Mouse (Mus musculus) gastrocnemius, adult 8-10 months (tissue): ENCODE data around the gene Atp2c2. TPM values are rescaled to one million over a fixed set of nuclear protein-coding genes. Genes with fewer than 3 reads are reported as not detected.

Source experiments
- DNase-seq, 2 experiments: peaks; one replicate each; pipeline ENCODE4 v3.0.0; 2022; ENCODE audit warnings: low spot score in 2 of 2
- total RNA-seq, 4 experiments: library from RNA; stranded (reverse); gene quantifications; 2 replicates each; pipeline ENCODE4 v1.2.4; 2022

Gene Atp2c2
- total RNA-seq, 4 experiments from 2014 or later = not detected

DNA sequence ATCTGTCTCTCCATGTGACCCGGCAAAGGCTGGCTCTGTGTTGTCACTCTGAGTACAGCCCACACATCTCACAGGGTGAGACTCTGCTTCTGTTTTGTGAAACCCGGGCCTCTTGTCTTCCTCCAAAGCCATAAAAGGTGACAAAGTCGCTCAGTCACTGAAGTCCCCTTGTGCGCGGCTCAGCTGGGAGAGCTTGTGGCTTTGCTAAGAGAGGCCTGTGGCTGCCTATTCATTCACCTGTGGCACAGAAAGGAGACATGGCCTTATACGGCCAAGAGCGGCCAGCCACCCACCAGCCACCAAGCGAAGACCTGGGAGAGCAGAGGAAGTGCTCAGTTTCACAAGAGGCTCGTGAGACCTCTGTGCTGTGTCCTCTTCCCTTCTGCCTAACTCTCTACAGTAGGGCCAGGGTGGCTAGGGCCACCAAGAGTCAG, 84.3 kb downstream of the Atp2c2 start:
- DNase-seq = no peak

DNA sequence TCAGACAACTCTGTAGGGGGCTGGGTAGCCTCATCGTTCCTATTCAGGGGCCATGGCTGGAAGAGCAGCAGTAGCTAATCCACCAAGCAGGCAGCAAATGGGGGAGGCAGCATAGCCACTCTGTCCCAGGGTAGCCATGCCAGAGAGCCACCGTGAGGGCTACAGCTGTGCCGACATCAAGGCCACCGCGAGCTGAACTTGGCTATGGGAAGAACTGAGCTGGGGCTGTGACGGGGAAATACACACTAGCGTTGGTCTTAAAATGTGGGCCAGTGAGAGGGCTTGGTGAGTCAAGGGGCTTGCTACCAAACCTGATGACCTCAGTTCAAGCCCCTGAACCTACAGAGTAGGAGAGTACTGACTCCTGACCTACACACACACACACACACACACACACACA, 84.9 kb downstream of the Atp2c2 start:
- DNase-seq = no peak

- DNase-seq = no peak
Measured at GRCm38 (mm10) chr8:119785764-119786405, 86.1 kb downstream of the Atp2c2 start.

DNA sequence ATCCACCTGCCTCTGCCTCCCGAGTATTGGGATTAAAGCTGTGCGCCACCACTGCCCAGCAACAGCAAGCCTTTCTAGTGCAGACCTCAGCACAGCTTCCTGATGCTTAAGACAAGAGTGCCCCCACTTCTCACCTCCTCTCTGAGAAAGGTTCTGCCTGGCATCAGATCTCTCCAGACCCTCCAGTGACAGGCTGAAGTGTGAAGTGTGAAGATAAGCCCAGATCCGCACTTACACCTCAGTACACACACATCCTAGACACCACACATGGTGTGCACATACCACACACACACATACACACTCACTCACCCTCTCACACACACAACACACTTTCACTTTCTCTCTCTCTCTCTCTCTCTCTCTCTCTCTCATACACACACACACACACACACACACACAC, 87.1 kb downstream of the Atp2c2 start:
- no peak for DNase-seq

DNA sequence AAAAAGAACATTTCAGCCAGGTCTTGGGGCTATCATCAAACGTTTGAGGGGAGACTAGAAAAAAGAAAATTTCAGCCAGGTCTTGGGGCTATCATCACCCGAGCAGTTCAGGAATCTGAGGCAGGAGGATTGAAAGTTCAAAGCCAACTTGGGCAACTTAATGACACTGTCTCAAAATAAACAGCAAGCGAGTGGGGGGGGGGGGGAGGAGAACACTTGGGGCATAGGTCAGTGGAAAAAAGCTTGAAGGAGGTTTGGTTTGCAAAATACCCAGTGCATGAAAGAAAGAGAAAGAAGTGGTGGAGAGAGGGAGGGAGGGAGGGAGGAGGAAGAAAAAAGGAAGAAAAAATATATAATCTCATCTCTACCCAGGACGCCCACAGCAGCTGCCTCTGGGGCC, 87.5 kb downstream of the Atp2c2 start:
- no peak for DNase-seq

DNA sequence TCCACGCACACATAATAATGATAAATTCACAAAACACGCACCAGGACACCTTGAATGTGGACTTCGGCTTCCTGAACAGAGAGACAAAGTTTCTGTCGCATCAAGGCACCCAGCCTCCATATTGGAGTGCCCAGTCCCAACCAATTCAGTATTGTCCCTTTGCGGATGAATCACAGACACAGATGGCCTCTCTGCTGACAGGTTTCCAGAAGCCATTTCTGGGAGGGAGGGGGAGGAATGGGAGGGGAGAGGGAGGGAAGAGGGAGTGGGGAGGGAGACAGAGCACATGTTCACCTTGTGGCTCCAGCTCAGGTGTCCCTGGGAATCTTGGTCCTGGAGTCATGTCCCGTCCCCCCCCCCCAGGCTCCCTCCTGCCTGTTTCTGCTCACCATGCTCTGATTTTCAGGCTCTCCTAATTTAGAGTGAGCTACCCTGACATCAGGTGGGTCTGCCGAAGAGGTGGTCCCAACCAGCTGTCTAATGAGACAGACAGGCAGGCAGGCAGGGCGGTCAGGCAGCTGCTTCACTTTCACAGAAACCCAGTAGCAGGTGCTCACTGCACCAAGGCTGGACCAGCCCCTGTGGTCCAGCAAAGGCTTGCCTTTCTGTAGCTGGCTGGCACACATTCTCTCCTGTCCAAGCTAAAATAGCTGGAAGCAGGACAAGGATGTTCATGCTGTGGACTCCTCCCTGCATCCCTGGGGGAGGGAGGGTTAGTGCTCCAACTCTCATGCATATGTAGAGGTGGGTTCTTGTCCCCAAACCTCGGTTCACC, 89.0 kb downstream of the Atp2c2 start:
- no peak for DNase-seq

- no peak for DNase-seq
Measured at GRCm38 (mm10) chr8:119789581-119789980, 89.8 kb downstream of the Atp2c2 start.

GRCm38 (mm10) chr8:119791804-119792704, 92.2 kb downstream of the Atp2c2 start:
- no peak for DNase-seq

DNA sequence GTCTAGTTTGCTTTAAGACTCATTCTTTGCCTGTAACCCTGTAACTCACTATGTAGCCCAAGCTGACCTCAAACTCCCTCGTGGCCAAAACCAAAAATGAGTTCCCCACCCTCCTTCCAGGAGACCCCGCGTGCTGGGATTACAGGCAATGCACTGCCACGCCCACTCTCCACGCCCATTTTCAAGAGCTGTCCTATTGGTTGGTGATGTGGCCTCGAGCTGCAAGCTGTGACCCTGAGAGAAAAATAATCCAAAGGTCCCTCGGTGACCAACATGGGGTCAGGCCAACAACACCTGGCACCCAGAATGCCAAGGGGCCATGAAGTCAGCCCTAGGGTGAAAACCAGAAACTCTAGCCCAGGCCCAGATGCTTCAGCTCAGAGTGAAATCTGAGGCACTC, 94.9 kb downstream of the Atp2c2 start:
- no peak for DNase-seq

- no peak for DNase-seq
Measured at GRCm38 (mm10) chr8:119795651-119796050, 95.8 kb downstream of the Atp2c2 start.

GRCm38 (mm10) chr8:119798170-119798964, 98.6 kb downstream of the Atp2c2 start:
- peak in 1 of 2 experiments; percentile 31 for DNase-seq

DNA sequence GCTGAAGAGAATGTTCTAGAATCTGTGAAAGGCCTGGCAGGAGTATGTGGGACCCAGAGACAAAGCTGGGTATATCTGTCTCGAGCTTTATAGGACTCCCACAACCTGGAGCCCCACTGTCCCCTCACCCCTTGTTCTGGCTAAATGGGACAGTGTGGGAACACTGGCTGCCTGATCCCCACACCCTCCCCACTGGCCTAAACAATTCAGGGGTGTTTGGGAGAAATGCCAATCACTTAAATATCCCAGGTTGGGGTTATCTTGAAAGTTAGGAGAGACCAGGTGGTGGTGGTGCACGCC, 99.1 kb downstream of the Atp2c2 start:
- no peak for DNase-seq

- no peak for DNase-seq
Measured at GRCm38 (mm10) chr8:119801168-119801567, 101.4 kb downstream of the Atp2c2 start.

DNA sequence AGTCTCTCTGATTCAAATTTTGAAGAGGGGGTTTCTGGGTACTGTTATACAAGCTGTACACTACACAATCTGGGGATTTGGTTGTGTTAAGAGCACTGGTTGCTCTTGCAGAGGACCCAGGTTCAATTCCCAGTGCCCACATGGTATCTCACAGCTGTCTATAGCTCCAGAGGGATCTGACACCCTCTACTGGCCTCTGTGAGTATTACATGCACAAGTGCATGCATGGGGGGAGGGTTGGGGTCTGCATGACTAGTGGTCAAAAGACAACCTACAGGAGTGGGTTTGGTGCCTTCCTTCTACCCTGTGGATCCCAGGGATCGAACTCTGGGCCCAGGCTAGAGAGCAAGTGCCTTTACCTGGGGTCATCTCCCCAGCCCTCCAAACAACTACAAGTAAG, 102.8 kb downstream of the Atp2c2 start:
- no peak for DNase-seq

DNA sequence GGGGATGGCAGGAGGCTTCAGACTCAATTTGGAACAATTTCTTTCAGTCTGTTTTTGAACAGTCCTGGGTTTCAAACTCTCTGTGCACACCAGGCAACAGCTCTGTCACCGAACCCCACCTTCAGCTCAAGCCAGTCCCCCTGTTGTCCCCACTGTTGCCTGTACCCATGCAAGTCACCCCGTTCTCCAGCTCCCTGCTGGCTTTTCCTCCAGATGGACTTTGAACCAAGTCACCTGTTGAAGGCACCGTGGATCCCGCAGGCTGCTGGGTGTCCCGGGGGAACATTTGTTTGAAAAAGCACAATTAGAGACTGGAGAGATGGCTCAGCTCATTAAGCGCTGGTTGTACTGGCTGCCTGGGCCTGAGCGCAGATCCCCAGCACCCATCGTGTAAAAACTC, 105.5 kb downstream of the Atp2c2 start:
- DNase-seq = no peak

GRCm38 (mm10) chr8:119806422-119807263, 106.8 kb downstream of the Atp2c2 start:
- no peak for DNase-seq
